9 mouse cellular contexts compared by ENCODE assay signal in genomic region chr7:120328087-120328793, GRCm38 (mm10). TPM values are rescaled to one million over a fixed set of nuclear protein-coding genes. Genes with fewer than 3 reads are reported as not detected.
A peak's percentile ranks its signal among the peaks of the same experiment; 100 is the strongest.
DNase-seq lines count a peak whose midpoint lies in the region; ATAC-seq and TF ChIP-seq lines count a peak whose summit lies in the region.
"Had no signal": no experiment of that assay in that cellular context is flagged by ENCODE, and none has a peak within 500 bp of the region (broad histone marks: within the 10 kb centered on the region; RNA-seq: fewer than 3 reads in every experiment).

TSS of gene Abca15 (plus strand) at chr7:120328670.

- H3K4me3 ChIP-seq in heart, embryonic 12.5 days = no peak within 1 kb of the TSS
- H3K4me3 ChIP-seq in embryonic facial prominence, embryonic 12.5 days = no peak within 1 kb of the TSS
- H3K4me3 ChIP-seq in hindbrain, postnatal 0 days (ENCODE audit: low read length) = peak within 1 kb of the TSS; percentile 27
- H3K4me3 ChIP-seq in liver, embryonic 16.5 days (ENCODE audit: low read depth, low read length) = no peak within 1 kb of the TSS

- no peaks in the 10 kb centered on the region for H3K4me1 ChIP-seq in heart, embryonic 12.5 days (replicated peaks)
- peaks cover 2% of the 10 kb centered on the region; the same call in 1 of the 2 replicates for H3K4me1 ChIP-seq in embryonic facial prominence, embryonic 12.5 days
- no peaks in the 10 kb centered on the region for H3K4me1 ChIP-seq in hindbrain, postnatal 0 days (ENCODE audit: insufficient read depth, low read length)
- H3K4me1 ChIP-seq in liver, embryonic 16.5 days (ENCODE audit: control insufficient read depth, low read depth, low read length) = no peaks in the 10 kb centered on the region

- TF ChIP-seq CTCF in hindbrain, postnatal 0 days (IDR thresholded peaks at IDR 0.05; ENCODE audit: low read depth) = no peak

- no peaks in the 10 kb centered on the region for H3K9me3 ChIP-seq in heart, embryonic 12.5 days (replicated peaks)
- H3K9me3 ChIP-seq in embryonic facial prominence, embryonic 12.5 days = no peaks in the 10 kb centered on the region
- no peaks in the 10 kb centered on the region for H3K9me3 ChIP-seq in hindbrain, postnatal 0 days (ENCODE audit: low read length)
- H3K9me3 ChIP-seq in liver, embryonic 16.5 days (replicated peaks; ENCODE audit: control insufficient read depth, low read length) = no peaks in the 10 kb centered on the region

- WGBS in heart, embryonic 12.5 days = 77% methylated on average over 22 of the region's 22 CpGs
- 83% methylated on average over 22 of the region's 22 CpGs for WGBS in embryonic facial prominence, embryonic 12.5 days
- 76% methylated on average over 22 of the region's 22 CpGs for WGBS in hindbrain, postnatal 0 days
- WGBS in liver, embryonic 16.5 days (ENCODE audit: insufficient replicate concordance) = 72% methylated on average over 22 of the region's 22 CpGs

- intact Hi-C loops in heart, postnatal 36 days (cut with DNase I) = loop anchor here (2.0 to 10.0 kb wide), 3 partner anchors 123 to 479 kb away; partner anchors contain the start of genes Abca14, Crym and Dnah3

- no peak within 1 kb of the TSS for H3K27ac ChIP-seq in heart, embryonic 12.5 days (ENCODE audit: poor library complexity, severe bottlenecking)
- no peak within 1 kb of the TSS for H3K27ac ChIP-seq in embryonic facial prominence, embryonic 12.5 days
- H3K27ac ChIP-seq in hindbrain, postnatal 0 days = no peak within 1 kb of the TSS
- H3K27ac ChIP-seq in liver, embryonic 16.5 days (ENCODE audit: low read length) = no peak within 1 kb of the TSS

- no peak within 1 kb of the TSS for H3K9ac ChIP-seq in heart, embryonic 12.5 days
- H3K9ac ChIP-seq in embryonic facial prominence, embryonic 12.5 days = no peak within 1 kb of the TSS
- H3K9ac ChIP-seq in hindbrain, postnatal 0 days (replicated peaks; ENCODE audit: low read length) = no peak within 1 kb of the TSS
- no peak within 1 kb of the TSS for H3K9ac ChIP-seq in liver, embryonic 16.5 days (ENCODE audit: low read depth, low read length)

- peak within 1 kb of the TSS; percentile 66 for H3K4me2 ChIP-seq in heart, embryonic 12.5 days
- H3K4me2 ChIP-seq in embryonic facial prominence, embryonic 12.5 days (replicated peaks) = peak within 1 kb of the TSS; percentile 48
- H3K4me2 ChIP-seq in hindbrain, postnatal 0 days (ENCODE audit: low read depth, low read length) = peak within 1 kb of the TSS; percentile 63
- H3K4me2 ChIP-seq in liver, embryonic 16.5 days (ENCODE audit: low read depth, low read length) = peak within 1 kb of the TSS; percentile 36; the same call in 1 of the 2 replicates

- no peaks in the 10 kb centered on the region for H3K36me3 ChIP-seq in heart, embryonic 12.5 days
- H3K36me3 ChIP-seq in embryonic facial prominence, embryonic 12.5 days = no peaks in the 10 kb centered on the region
- no peaks in the 10 kb centered on the region for H3K36me3 ChIP-seq in hindbrain, postnatal 0 days (ENCODE audit: insufficient read depth, low read length)
- no peaks in the 10 kb centered on the region for H3K36me3 ChIP-seq in liver, embryonic 16.5 days (ENCODE audit: control insufficient read depth, insufficient read depth)

- no peak; the same call in 1 of the 2 replicates for ATAC-seq in heart, embryonic 12.5 days (ENCODE audit: insufficient number of reproducible peaks, low FRiP score)
- peak; percentile 57 for ATAC-seq in embryonic facial prominence, embryonic 12.5 days (ENCODE audit: insufficient number of reproducible peaks, insufficient read depth, low FRiP score, low TSS enrichment)
- ATAC-seq in hindbrain, postnatal 0 days = peak; percentile 10; the same call in 1 of the 2 replicates
- no peak for ATAC-seq in liver, embryonic 16.5 days (ENCODE audit: low read depth)
- ATAC-seq in megakaryocyte-erythroid progenitor cell, adult 5-6 weeks (replicated peaks; ENCODE audit: low FRiP score, low TSS enrichment, poor library complexity, severe bottlenecking) = no peak

- H3K27me3 ChIP-seq in heart, embryonic 12.5 days (replicated peaks) = peaks cover 11% of the 10 kb centered on the region; the same call in 1 of the 2 replicates
- H3K27me3 ChIP-seq in embryonic facial prominence, embryonic 12.5 days = no peaks in the 10 kb centered on the region
- H3K27me3 ChIP-seq in hindbrain, postnatal 0 days (ENCODE audit: insufficient read depth, low read length) = no peaks in the 10 kb centered on the region
- H3K27me3 ChIP-seq in liver, embryonic 16.5 days (ENCODE audit: control insufficient read depth, insufficient read depth, low read depth, low read length) = no peaks in the 10 kb centered on the region

- DNase-seq in heart, postnatal 36 days = no peak
- DNase-seq in MN1 (ENCODE audit: low spot score) = peak; percentile 19
- DNase-seq in hindbrain, postnatal 0 days (ENCODE audit: low spot score) = peak; percentile 27
- no peak for DNase-seq in urinary bladder, postnatal 25 days (ENCODE audit: low spot score)

RNA-seq across cellular contexts. Expression of gene Abca15, which starts in this region (rescaled TPM):
- polyA plus RNA-seq in heart, embryonic 12.5 days (2016; fragmentation: Nextera tagmentation; extraction: Ambion mirVana) = not detected in 2 replicates
- not detected for total RNA-seq in heart, postnatal 36 days (2021)
- not detected in 2 replicates for polyA plus RNA-seq in embryonic facial prominence, embryonic 12.5 days (2016; fragmentation: Nextera tagmentation; extraction: Ambion mirVana)
- not detected in 2 replicates for total RNA-seq in hindbrain, postnatal 0 days (2014; rRNA removed)
- polyA plus RNA-seq in hindbrain, postnatal 0 days (2015; fragmentation: Nextera tagmentation; extraction: Ambion mirVana) = not detected in 2 replicates
- polyA plus RNA-seq in liver, embryonic 16.5 days (2015; fragmentation: Nextera tagmentation; extraction: Ambion mirVana) = not detected in 2 replicates
- total RNA-seq in megakaryocyte-erythroid progenitor cell, adult 5-6 weeks (2014; fragmentation: Nextera tagmentation) = not detected in 2 replicates
- total RNA-seq in megakaryocyte-erythroid progenitor cell, adult 5-6 weeks (2017) = not detected in 2 replicates
- total RNA-seq: CH12.LX had no signal

Comparison
In these comparisons a context has a peak if more than half of its experiments do, and no peak if none do; other contexts are left out.
1. Peak in ATAC-seq and H3K4me2 ChIP-seq in embryonic facial prominence, embryonic 12.5 days; RNA of the gene not detected or under 1 TPM.
2. Peak in DNase-seq, ATAC-seq, H3K4me3 ChIP-seq and H3K4me2 ChIP-seq in hindbrain, postnatal 0 days; RNA of the gene not detected or under 1 TPM.